Mouse (Mus musculus) ovary, adult 2 months (tissue): ENCODE data around the gene Gpr179. TPM values are rescaled to one million over a fixed set of nuclear protein-coding genes. Genes with fewer than 3 reads are reported as not detected.

ENCODE experiments used
- polyA plus RNA-seq: library from polyadenylated mRNA; depleted of rRNA; stranded (reverse); fragments of >200 nt; gene quantifications from 2 replicates; pipeline ENCODE4 v1.2.3, GENCODE M21; 2012; rRNA removed

The Gpr179 gene
- 0.46 and 0.54 TPM in 2 replicates for polyA plus RNA-seq

GRCm38 (mm10) chr11:97352027-97352684 is at the start of gene Gpr179:
Gpr179 (minus strand) TSS chr11:97352077.

GRCm38 (mm10) chr11:97361948-97362648 is 10.2 kb upstream of the Gpr179 start, which contains the start of gene Socs7:
Socs7 (plus strand) TSS chr11:97362551.

GRCm38 (mm10) chr11:97315504-97316503 is 36.1 kb downstream of the Gpr179 start, which contains the start of gene Mrpl45:
Mrpl45 (plus strand) TSS chr11:97315716.

Other genes starting within 250 kb of the Gpr179 start
- gene Tbx21, start 236.7 kb downstream of the Gpr179 start, polyA plus RNA-seq, result 0.43 and 0.75 TPM in 2 replicates
- 30.1 and 40.3 TPM in 2 replicates for gene Tbkbp1, start 200.6 kb downstream of the Gpr179 start, polyA plus RNA-seq
- gene Kpnb1, start 164.2 kb downstream of the Gpr179 start, polyA plus RNA-seq, result 32.3 and 39.8 TPM in 2 replicates
- gene Npepps, start 71.4 kb downstream of the Gpr179 start, polyA plus RNA-seq, result 25.6 and 48.4 TPM in 2 replicates
- 8.5 and 11.9 TPM in 2 replicates for gene Mrpl45, start 36.4 kb downstream of the Gpr179 start, polyA plus RNA-seq
- 19.6 and 19.8 TPM in 2 replicates for gene Socs7, start 10.5 kb upstream of the Gpr179 start, polyA plus RNA-seq
- 63.3 and 93.6 TPM in 2 replicates for gene Arhgap23, start 63.5 kb upstream of the Gpr179 start, polyA plus RNA-seq
- gene 4933428G20Rik, start 148.3 kb upstream of the Gpr179 start, polyA plus RNA-seq, result 0.10 and 0.15 TPM in 2 replicates
- 10.1 and 13.6 TPM in 2 replicates for gene Srcin1, start 224.1 kb upstream of the Gpr179 start, polyA plus RNA-seq